Mouse (Mus musculus): Measurements from ENCODE around the gene Fbxo36.

Fbxo36 gene

DNA sequence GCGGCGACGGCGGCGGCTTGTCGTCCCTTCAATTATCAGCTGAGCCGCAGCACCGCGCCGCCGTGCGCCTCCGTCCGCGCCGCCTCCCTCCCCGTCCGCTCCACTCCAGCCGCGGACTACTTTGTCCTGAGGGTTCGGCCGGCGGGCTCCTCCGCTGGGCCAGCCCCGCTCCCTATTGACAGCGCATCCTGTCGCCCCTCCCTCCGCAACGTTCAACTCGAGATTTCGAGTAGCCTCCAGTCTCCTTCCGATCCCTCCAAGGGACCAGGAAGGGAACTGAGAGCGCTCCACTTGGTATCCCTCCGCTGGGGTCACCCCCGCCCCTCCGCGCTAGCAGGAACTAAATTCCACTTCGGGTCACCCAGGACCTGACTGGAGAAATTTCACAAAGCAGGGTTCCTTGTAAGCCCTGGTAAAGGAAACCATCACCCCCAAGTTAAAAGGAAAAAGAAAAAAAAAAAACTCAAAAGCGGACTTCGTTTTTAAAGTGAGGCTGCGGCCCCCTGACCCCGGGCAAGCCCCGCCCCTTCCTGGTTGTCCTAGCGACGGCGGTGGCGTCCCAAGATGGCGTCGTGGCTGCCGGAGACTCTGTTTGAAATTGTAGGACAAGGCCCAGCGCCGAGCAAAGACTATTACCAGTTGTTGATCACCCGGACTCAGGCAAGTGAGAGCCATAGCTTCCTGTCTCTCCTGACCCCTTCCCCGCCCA lies at the start of gene Fbxo36:
TSS of gene Fbxo36 (plus strand) at position 533 of the 709 bp plus-strand sequence.
- peak; percentile 86 for DNase-seq (ENCODE audit: low spot score)

DNA sequence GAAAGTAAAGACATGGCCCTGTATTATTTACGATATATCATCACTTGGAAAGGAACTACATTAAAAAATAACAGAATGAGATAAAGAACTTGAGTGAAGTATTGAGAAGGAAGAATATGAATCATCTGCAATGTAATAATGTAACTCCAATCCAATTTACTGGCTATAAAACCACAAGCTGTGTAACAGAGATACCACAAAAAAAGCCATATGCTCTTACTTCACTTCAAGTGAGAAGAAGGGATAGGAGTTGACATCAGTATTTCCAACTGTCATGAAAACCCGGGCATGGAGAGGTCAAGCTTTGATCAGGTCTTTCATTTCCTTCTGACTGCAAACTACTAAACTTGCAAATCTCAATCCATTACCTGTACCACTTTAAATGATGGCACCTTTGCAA lies 48.2 kb upstream of the Fbxo36 start:
- no peak for DNase-seq (ENCODE audit: low spot score)

DNA sequence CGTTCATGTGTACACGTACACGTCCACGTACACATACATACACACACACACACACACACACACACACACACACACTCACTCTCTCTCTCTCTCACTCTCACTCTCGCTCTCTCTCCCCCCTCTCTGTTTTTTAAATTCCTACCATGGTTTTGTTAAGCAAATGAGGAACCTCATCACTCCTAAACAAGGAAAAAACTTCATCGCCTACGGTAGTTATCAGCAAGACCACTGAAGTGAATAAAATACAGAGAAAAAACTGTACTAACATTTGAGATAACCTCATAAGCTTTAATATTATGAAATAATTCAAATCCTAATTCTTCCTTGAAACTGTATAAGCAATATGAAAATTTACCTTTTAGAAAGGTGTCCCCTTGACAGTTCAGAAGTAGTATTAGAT lies 44.3 kb upstream of the Fbxo36 start:
- DNase-seq (ENCODE audit: low spot score) = no peak

DNA sequence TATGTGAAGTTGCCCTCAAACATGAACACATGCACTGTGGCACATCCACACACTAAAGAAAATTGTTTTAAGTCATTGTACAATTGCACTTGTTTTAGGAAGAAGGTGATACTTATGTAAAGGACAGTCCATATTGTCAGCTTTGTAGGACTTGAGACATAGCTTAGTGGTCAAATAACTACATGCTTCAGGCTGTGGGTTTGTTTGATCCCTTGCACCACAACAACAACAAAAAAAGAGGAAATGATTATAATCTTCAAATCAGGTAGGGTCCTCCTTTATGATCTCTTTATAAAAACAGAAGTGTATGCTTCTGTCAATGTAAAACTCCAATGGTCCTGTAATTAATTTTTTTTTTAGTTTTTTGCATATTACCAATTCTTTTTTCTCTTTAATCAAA lies 40.5 kb upstream of the Fbxo36 start:
- DNase-seq (ENCODE audit: low spot score) = no peak

DNA sequence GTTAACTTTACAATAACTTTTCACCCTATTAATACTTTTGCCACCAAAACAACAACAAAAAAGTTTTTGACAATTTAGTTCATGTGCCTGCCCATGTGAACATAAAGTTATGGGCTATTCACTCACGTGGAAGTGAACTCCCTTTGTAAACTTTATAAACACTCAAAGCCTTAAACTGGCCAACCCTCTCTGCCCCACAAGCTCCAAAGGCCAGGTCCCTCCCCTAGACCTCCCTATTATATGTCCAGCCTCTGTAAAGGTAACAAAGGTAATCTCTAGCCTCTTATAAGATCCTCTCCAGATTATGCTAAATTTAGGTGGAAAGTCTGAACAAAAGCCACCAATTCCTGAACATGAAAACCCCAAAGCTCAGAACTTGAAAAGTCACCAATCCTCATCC lies 35.9 kb upstream of the Fbxo36 start:
- DNase-seq (ENCODE audit: low spot score) = no peak

DNA sequence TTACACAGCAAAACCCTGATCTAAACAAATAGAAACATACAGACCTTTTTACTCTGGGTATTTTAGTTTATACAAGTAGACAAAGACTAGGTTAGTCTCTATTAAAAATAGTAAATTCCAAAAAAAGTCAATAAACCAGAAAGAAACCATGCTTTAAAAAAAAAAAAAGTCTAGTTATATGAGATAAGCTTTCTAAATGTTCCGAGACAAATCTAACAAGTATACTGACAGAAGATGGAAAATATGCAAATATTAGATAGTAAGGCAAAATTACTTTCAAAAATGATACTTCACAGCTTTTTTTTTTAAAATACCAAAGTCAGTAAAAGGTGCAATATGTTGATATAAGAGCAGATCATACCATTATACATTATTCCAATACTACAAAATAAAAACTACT lies 22.0 kb upstream of the Fbxo36 start:
- DNase-seq (ENCODE audit: low spot score) = no peak

DNA sequence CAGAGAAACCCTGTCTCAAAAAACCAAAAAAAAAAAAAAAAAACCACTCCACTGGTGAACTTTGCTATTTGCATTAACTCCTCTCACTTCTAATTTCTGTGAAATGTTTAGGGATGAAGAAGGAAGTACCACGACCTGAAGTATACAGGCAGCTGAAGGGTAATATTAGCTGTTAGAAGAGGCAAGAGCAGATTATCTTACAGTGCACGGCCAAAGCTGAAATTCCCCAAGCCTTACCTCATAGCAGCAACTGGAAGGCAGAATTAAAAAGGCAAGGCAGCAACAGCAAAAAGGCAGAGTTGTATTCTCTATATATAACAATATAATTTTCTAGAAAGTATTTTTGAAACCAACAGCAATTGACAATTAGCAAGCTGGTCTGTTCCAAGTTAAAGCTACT lies 14.6 kb upstream of the Fbxo36 start:
- no peak for DNase-seq (ENCODE audit: low spot score)

DNA sequence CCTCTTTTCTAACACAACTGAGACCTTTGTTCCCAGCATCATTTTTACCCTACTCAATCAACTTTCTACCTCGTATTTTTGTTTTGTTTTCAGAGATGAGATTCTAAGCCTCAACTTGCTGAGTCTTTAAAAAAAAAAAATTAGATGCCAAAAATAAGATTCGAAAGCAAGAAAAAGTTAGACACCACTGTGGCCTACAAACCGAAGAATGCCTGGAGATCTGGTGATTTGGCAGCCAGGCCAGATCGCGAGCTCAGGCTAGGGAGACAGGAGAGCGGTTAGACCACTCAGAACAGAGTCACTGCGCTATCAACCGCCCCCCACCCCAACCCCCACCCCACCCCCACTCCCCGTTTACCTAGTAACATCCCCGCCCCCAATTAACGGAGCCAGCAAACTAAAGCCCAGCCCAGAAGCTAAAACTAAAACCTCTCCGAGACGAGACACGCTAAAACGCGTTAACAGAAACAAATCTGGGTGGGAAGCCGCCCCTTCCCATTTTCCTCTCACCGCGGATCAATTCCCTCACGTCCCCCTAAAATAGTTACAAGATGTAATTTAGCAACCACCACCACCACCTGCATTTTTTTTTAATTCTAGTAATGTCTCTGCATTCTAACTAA lies 2.0 kb upstream of the Fbxo36 start:
- DNase-seq (ENCODE audit: low spot score) = no peak

DNA sequence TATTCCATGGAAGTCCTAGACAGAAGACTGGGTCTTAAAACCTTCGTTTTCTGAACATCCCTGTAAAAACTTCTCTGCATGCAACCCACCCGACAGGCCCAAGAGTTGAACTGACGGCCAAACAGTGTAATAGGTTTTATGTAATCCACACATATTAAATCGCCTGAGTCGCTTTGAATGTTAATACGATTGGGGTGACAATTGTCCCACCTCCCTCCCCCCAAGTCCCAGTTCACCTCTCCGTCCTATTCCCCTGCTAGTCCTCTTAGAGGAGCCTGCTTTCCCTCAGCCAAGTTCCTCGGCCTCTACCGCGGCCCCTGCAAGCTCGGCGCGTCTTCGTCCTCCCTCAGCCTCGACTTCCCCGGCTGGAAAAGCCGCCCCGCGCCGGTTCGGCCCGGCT lies 1.5 kb upstream of the Fbxo36 start:
- peak; percentile 2 for DNase-seq (ENCODE audit: low spot score)

DNA sequence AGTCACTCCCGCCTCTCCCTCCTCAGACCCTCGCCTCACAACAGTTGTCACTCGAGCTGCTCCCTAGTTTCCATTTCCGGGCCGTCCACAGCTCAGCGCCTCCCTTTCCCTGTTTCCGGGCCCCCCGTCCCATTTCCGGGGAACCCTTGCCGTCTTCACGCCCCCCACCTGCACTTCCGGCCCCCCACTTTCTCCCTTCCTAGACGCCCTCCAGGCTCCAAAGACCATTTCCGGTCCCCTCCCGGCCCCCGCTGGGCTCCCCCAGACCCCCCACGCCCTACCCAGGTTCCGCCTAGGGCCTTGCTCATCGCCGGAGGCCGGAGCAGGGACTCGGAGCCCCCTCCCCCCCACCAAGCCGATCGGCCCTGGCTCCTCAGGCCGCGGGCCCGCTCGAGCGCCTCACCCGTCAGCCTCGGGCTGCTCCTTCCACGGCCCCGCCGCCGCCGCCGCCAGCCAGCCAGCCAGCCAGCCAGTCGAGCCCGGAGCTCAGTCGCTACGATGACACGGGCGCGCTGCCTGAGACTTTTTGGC lies 955 bp upstream of the Fbxo36 start:
- DNase-seq (ENCODE audit: low spot score) = peak; percentile 67

DNA sequence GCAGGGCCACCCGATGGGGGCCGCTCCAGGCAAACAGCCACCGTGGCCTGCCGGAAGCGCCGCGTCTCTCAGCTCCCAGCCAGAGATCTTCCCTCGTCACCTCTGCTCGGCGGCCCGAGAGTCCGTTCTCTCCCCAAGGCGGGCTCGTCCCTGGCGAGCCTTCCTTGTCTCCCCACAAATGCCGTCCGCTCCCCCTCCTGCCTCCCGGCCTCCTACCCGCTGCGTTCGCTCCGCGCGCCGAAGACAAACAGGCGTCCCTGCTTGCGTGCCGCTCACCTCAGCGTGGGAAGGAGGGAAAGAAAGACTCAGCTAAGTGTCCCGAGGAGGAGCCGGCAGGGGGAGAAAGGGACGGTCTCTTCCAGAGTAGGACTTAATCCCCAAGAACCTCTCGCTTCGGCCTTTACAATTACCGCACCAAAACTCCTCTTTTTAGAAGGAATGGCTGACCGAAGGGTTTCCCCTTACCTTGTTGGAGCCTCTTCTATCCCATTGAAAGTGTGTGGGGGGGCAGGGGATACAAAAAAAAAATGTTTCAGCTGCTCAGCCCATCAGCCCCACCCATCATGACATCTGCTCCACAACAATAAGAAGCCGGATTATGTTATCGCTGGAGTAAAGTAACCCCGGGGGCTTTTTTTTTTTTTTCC lies 500 bp downstream of the Fbxo36 start, which contains the start of gene Trip12:
TSS of gene Trip12 (minus strand) at position 499 of the 647 bp plus-strand sequence.
- DNase-seq (ENCODE audit: low spot score) = no peak

DNA sequence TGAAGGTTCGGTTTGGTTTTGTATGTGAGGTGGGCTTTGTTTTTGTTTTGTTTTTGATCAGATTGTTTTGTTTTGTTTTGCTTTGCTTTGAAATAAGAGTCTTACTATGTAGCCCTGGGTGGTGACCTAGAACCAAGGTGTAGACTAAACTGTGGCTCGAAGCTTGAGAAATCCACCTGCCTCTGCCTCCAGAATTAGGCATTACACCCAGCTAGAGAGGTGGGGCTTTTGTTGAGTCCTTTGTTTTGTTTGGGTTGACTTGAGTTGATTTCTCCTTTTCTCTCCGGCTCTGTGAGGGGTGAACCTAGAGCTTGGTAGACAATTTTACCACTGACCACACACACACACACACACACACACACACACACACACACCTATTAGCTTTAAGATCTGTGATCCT lies 1.4 kb downstream of the Fbxo36 start:
- DNase-seq (ENCODE audit: low spot score) = no peak

DNA sequence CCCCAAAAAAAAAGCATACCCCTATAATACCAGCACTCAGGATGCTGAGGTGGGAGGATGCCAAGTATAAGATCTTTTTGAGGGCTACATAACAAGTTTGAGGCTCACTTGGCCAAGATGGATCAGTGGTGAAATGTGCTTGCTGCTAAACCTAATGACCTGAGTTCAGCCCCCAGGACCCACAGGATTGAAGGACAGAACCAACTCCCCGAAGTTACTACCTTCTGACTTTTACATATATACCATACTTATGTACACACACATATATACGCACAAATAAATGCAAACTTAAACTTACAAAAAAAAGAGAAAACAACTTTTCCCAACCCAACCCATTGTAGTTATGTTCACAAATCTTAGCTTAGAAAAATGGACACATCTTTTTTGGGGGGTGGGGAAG lies 3.7 kb downstream of the Fbxo36 start:
- DNase-seq (ENCODE audit: low spot score) = no peak

DNA sequence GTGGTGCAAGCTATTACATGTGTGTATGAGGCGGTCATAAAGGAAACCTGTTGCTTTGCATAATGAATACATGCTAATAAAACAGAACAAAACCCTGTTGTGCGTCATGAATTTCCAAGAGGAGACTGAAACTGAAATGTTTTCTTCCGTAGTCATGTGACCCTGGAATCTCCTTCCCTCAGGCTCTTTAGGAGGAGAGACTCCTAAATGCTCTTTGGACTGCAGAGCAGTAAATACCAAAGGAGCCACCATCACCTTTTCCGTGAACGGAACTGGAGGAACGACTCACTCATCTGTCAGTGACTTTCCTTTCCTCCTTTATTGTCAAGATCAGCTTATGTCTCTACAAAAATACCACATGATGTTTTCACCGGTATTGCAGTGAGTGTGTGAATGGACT lies 8.1 kb downstream of the Fbxo36 start:
- no peak for DNase-seq (ENCODE audit: low spot score)

DNA sequence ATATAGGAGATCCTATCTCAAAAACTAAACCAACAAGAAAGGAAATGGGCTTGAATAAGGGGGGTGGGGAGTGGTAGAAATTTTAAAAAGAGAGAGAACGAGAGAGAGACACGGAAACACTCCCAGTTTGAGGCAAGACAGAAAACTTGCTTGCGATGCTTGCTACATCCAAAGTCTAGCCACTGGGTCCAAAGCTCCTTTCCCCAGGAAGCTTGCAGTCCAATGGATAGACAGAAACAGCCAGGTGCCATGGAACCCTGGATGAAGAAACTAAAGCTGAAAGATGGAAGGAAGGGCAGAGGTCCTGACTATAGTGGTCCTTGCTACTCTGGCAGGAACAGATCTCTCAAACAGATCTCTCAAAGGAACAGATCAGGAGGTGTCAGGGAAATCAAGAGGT lies 8.7 kb downstream of the Fbxo36 start:
- DNase-seq (ENCODE audit: low spot score) = no peak

DNA sequence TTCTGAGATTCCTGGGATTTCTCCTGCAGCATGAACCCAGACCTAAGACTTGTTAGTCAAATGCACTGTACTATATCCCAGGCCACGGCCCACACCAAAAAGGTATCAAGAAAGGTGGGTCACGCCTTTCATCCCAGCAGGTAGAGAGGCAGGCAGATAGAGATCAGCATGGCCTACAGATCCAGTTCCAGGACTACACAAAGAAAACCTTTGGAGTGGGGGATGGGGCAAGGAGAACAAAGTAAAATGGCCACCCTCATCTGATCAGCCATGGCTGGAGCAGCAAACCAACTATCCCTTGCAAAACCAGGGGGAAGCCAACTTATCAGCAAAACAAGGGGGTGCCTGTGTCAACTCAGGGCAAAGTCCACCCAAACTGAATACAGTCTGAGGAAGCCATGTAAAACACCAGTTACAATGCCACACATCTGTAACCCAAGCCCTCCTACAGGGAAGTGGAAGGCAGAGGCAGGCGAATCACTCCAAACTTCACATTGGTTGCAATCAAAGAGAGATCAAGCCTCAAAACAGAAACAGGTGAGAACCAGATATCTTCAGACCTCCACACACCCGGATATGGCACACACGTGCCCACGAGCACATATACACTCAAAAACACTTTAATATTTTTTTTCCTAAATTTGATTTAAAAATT lies 9.3 kb downstream of the Fbxo36 start:
- DNase-seq (ENCODE audit: low spot score) = no peak

DNA sequence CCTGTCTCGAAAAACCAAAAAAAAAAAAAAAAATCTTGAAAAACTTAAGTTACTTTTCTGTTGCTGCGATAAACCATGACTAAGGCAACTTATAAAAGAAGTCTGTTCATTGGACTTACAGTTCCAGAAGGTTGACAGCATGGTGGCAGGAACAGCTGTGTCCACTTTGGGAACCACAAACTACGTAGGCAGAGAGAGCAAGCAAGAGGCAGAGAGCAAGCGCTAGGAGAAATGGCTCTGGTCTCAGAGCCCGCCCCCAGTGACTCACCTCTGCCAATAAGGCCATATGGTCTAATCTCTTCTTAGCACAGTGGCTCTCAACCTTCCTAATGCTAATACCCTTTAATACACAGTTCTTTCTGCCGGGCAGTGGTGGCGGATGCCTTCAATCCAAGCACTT lies 10.2 kb downstream of the Fbxo36 start:
- DNase-seq (ENCODE audit: low spot score) = no peak

DNA sequence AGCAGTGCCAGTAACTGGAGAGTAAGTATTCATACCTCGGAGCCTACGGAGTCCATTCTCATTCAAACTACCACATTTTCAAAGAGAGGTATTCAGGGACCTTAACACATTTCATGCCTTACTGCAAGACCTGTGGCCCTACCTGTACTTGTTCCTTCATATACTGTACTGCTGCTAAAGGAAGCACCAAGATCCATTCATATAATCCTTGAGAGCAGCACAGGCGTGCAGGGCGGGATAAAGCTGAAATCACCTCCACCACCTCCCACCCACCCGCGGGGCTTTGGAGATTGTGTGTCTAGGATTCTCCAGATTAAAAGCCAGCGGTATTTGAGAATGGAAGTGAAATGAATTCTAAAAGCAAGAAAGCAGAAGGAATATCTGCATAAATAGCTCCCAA lies 10.8 kb downstream of the Fbxo36 start:
- DNase-seq (ENCODE audit: low spot score) = no peak

DNA sequence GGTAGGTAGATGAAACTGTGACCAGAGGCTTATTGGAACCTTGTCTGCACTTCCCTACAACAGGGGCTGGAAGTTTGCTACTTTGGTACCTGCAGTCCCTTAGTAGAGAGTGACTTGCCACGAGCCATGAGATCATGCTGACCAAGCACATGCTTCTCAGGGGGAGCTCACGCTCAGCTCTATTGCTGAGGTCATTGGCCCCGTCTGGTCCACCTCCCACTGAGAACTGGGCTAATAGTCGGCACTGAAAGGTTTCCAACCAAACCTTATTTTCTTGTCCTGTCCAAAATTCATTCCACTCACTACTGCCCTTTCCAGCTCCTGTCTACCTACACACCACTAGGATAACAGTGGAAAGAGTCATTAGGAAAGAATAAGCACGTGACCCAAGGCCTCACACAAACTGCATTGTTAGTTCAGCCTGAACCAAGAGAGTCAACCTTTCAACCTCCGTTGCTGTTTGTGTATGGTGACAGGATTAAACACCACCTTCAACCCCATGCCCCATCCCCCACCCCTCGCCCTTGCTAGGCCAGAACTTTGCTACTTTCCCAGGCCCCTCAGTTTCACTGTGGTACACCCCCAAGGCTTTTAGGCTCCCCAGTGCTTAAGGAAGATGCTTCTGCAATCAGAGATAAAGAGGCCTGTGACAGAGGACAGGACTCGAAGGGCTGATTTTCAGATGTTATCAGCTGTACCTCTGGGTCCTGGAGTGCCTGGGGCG lies 12.0 kb downstream of the Fbxo36 start:
- DNase-seq (ENCODE audit: low spot score) = no peak

DNA sequence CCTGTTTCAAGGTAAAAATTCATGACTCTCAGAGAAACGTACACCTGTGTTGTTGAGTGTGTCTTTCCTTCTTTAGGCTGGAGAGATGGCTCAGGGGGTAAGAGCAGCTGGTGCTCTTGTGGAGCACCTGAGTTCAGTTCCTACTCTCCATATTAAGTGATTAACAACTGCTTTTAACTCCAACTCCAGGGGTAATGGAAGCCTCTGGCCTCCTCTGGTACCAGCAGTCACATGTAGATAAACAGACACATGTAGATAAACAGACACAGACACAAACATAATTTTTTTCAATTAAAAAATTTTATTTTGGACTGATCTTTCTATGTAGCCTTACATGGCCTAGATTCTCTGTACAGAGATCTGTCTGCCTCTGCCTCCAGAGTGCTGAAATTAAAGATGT lies 14.1 kb downstream of the Fbxo36 start:
- DNase-seq (ENCODE audit: low spot score) = no peak

DNA sequence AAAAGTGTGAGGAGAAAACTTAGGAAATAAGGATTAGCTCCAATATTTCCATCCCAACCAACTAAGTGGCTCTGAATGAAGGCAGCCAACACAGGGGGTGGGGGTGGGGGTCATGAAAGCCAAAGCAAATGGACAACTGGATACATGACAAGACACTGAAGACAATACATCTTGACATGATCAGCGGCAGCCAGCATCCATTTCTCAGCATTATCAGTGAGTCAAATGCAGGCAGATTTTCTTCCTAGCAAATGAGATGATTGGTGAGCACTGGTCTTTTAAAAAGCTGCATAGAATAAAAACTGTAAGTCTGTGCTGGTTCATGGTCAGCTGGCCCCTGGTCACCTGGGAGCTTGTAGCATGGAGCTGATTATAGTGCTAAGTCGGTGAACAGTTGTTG lies 15.3 kb downstream of the Fbxo36 start:
- DNase-seq (ENCODE audit: low spot score) = no peak

DNA sequence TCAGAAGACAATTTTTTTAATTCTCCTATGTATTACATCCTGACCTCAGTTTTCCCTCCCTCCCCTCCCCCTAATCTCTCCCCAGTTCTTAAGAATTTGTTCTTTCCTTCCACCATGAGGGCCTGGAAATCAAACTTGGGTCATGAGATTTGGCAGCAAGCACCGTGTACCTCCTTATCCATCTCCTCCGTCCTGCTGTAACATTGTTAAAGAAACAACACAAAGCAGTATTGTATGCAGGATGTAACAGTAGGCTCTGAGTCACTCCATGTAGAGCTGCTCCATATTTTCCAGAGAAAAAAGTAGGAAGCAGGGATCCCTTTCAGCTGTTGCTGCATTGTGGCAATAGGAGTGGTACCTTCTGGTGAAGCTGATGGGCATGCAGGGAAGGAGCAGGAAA lies 16.1 kb downstream of the Fbxo36 start:
- DNase-seq (ENCODE audit: low spot score) = no peak
